Mouse (Mus musculus) cerebellum, postnatal 4 days (tissue): ENCODE measurements around the gene Fam155a.

Source experiments
- DNase-seq, 2 experiments: peaks; one replicate each; pipeline ENCODE4 v3.0.0; 2022; ENCODE audit warnings: low spot score in 2 of 2, mixed read lengths in 1 of 2

Gene Fam155a

GRCm38 (mm10) chr8:9288015-9288729 lies 482.8 kb downstream of the Fam155a start:
- DNase-seq: no peak

DNA sequence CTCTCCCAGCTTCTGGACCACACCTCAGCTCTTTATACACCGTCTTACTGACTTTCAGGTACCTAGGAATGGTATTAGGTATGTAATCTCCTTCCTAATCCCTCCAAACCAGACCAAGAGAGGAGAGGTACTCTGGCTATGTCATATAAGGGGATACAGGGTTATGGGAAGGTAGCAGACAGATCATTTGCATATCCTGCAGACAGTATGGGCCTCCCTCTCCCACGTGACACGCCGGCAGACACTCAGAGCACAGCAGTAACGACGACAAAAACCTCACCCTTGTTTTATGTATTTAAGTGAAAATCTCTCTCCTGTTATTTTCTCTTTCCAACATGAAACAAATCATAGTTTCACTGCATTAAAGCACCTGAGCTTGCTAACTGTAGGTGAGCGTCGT lies 496.8 kb downstream of the Fam155a start:
- DNase-seq: no peak

DNA sequence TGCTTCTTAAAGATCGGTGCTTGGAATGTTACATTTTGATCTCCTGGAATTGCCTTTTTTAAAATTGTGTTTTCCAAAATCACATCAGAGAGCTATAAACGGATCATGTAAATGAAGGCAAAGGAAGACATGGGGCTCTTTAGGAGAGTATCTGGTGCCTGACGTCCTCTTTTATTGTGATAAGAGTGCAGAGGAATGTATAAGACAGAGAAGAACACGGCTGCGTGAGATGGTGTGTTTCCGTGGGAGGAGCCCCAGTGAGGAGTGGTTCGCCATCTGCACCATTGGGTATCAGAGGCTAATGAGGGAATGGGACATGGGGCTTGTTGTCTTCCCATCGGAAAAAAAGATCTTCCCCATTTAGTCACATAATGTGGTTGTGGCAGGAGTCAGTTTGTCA lies 506.6 kb downstream of the Fam155a start:
- no peak for DNase-seq

DNA sequence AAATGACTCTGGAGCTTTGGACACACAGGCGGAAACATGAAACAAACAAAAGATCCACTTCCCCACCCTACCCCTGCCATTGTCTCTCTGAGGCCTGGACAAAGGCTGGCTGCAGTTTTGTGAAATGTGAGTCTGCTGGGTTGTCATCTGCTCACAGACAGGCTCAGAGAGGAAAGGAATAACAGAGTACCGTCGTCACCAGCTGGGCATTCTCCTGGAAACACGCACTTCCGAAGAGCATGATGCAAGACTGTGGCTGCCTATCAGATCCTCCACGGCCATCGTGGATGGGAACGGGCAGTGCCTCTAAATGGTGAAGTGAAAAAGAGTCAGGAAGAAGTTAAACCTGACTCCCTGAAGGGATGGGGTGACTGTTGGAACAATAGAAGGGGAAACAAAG lies 509.4 kb downstream of the Fam155a start:
- no peak for DNase-seq

DNA sequence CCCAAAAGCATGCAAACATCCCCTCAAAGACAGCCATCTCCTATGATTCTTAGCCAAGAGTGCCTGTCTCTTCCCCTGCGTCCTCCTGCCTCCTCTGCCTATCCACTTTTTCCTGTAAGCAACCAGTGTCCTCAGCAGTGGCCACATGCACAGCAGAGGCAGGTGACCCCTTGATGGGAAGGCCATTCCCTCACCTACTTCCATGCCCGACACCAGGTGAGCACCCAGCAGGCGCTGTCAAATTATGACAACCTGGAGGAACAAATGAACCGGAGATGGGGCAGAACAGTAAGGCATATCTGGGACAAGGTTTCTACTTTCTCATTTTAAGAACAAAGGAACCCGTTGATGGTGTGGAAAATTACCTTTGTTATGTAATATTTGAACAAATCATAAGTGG lies 515.6 kb downstream of the Fam155a start:
- DNase-seq: no peak

DNA sequence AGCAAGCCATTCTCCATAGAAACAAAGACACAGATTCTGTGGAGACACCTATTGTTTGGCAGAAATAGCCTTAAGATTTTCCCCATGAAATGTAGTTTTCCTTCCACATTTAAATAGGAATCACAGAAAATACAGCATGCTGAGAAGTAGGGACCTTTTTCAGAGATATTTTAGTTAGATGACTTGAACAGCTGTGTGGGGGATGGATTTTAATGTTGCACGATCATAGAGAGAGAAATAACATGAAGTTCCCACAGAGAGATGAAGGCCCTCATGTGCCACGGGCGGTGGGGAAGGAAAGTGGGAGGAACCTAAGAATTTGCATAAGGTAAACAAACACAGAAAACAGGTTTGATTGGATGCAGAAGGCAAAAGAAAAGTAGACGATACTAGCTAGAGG lies 518.0 kb downstream of the Fam155a start:
- DNase-seq: no peak

DNA sequence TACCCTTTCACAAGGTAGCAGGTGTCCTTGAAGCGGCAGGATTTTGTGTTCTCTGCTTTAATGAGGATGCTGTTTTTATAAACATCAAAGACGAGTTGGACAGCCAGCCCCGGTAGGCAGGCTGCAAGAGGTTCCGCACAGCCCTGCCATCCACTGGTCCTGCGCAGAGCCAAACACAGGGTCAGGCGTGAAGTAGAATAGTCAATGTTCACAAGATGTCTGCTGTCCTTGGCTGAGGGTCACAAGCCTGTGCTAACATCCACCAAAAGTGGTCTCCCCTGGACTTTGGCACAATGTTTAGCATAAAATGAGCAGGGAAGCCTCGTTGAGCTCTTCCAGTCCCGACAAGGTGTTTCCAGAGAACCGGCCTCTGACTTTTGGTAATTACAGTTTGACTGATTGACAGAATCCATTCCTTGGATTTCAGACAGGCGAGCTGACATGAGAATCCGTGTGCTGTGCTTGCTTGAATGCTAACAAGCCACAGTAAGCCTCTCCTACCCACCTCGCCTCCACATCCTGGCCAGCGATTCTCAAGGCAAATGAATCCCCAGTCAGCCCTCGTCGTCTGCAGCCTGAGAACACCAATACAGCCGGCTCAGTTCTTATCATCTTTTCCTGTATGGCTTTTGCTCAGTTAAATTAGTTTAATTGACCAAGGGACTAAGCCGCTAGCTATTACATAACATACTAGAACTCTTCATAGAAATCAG lies 522.7 kb downstream of the Fam155a start:
- DNase-seq: no peak

GRCm38 (mm10) chr8:9245994-9246393 lies 525.0 kb downstream of the Fam155a start:
- peak in 1 of 2 experiments; percentile 24 for DNase-seq

DNA sequence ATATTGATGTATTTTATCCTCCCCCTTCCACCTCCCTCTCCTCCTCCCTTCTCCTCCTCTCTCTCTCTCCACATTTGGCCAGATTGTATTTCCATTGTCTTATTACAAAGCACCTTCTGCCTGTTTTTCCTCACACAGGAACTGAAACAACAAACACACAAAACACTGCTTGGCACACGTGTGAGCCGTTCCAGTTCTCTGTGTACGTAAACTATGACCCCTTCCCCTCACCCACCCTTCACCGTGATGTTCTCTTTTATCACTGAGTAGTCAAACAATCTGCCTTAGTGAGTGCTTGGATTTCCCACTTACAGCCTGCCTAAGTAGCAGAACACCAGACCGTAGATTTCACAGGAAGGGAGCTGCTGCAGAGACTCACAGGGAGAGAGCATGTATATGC lies 530.0 kb downstream of the Fam155a start:
- no peak for DNase-seq

GRCm38 (mm10) chr8:9239741-9240140 lies 531.2 kb downstream of the Fam155a start:
- no peak for DNase-seq

DNA sequence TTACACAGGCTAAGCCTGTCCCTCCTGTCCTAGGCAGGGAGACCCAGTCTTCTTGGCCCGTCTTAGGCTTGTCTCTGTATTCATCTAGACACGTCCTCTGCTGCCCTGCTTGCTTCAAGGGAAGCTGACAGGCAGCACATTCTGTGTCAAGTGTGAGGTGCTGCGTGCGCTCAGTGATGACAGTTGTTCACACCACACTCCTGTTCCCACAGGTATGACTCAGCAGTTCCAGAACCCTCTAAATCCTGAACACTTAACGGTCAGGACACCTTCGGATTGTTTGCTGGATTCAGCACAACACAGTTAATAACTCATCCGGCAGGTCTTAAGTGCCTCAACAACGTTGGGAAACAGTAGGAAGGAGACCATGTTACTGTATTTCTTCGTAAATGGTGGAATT lies 532.0 kb downstream of the Fam155a start:
- no peak for DNase-seq

DNA sequence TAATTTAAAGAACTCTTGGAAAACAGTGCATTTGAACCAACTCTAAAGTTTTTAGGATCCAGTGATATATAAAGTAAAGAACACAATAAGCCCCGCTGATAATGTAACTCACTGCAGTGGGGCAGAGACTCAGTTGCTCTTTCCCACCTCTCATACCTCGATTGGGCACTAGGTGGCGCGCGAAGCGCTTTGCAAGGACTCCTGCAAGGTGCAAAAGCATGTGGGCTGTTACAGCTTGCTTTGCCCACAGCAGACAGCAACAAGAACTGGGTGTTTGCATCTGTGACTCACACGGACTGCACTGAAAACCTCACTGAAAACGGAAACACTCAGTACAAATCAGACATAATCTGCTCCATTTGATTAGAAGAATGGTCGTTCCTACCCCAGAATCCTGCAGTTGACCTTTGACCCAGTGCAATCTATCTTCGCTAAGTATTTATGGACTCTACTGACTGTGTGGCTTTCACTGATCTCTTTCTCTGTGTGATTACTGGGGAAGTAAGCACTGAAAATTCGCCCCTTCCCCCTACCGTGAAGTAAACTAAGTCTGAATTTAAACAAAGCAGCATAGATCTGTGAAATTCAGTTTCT lies 537.5 kb downstream of the Fam155a start:
- peak; percentile 96 to 97 for DNase-seq

DNA sequence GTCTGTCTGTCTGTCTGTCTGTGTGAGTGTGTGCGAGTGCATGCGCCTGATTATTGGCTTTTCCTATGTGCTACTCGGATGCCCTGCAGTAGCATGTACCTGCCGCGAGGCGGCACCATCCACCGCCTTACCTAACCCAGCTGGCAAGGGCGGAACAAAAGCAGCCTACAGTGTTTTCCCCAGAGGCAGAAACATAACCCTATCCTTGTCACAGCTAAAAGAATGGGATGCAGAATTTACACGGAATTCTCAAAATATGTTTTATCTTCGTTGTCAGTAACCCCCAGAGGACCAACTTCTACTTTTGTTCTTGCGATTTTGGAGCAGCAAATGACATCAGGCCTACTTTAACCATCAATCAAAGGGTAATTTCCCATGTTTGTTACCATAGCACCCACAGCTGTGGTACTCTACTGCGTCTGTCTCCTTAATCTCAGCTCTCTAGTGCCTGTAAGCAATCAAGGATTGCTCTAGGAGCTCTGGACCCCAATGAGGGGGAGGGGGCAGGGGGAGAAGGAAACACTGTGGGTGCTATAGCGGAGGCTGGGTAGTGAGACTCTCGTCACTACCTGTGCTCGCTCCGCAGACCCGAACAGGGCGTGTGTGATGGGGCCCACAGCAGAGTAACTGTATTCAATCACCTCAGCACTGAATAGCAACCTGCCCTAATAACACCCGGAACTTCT lies 543.0 kb downstream of the Fam155a start:
- DNase-seq: peak; percentile 48 to 65

DNA sequence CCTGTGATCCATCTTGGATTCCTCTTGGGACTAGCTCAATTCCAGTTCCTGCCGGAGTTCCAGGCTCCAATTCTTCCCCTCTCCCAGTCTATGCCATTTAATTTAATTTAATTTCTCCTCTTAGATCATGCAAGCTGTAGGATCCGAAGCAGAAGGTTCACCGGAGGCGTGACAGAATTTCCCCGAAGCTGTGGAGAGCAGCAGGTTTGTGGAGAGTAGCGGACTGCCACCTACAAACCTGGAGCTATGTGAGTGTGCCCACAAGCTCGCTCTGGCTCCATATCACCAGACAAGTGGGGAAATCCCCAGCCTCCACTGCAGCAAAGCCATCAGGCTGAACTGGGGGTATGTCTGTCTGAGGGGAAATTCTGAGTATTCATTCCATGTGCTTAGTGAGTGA lies 544.2 kb downstream of the Fam155a start:
- no peak for DNase-seq

DNA sequence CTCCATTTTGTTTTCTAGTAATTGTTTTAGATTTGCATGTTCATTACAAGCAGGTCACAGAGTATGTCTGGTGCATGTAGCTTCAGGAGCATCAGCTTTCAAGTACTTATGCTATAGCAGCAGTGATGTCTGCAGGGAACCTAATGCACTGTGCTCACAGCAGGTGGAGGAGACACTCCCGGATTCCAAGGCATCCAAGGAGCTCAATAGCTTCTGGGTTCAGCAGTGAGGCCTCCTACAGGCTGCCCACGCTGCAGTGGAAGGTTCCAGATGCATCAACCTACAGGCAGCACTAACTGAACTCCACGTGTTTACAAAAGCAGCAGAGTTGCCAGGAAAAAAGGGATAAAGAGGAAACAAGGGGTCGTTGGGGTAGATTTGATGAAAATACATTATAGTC lies 559.2 kb downstream of the Fam155a start:
- DNase-seq: no peak

GRCm38 (mm10) chr8:9207505-9208051 lies 563.4 kb downstream of the Fam155a start:
- no peak for DNase-seq

DNA sequence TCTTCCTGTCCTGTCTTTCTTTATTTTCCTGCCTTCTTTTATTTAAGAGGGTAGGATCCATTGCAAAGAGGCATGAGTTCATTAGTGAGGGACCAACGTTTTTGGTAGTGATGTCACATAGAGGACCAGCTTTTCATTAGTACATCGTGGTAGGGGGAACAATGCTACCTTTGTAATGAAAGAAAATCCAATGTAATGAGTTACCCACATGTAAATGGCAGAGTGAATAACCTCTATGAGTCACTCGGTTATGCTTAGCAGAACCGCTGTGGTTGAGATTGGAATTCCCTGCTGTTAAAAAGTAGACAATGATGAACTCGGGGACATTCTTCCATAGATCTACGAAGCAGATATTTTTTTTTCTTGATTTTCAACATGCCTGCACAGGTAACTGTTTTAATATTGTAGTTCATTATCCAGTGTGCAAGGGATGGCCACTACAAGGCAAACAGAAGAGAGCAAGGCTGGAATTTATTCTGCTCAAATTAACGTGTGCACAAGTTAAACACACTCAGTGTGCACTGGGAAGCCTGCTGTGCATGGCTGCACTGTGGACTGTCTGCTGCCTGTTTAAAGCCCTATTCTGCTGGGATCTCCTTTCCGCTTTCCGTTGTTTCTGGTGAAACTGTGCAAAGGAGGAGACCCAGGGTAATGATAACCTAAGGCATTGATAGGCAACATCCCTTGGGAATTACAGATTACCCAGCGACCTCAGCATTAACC lies 566.5 kb downstream of the Fam155a start:
- no peak for DNase-seq

- no peak for DNase-seq
Observed at GRCm38 (mm10) chr8:9200099-9200498, 570.9 kb downstream of the Fam155a start.

- DNase-seq: no peak
Observed at GRCm38 (mm10) chr8:9191682-9192081, 579.3 kb downstream of the Fam155a start.

- no peak for DNase-seq
Observed at GRCm38 (mm10) chr8:9188616-9189015, 582.3 kb downstream of the Fam155a start.

DNA sequence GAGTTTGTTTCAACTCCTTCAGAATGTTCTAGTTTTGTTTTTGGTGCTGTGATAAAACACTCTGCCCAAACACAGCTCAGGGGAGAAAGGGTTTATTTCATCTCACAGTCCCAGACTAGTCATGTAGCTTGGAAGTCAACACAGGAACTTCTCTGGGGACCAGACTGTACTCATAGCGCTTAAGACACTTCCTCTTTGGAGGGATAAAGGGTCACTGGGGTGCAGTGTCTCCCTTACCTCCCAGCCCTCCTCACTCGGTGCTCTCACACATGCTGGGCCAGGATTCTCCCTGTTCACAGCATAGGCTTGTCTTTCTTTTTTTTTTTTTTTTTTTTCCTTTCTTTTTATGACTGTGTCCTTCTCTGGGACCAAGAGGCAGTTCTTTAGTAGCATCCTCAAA lies 585.8 kb downstream of the Fam155a start:
- no peak for DNase-seq

GRCm38 (mm10) chr8:9182461-9182860 lies 588.5 kb downstream of the Fam155a start:
- DNase-seq: no peak
